Mouse (Mus musculus) kidney, adult 9 months (tissue): ENCODE measurements at regions not wholly inside any gene's neighbourhood (a gene's known extent, or its start where the extent isn't known, plus 50 kb on each side); places are given as distances from the start of the nearest gene placed in this dataset.

Experiments
- DNase-seq: peaks from one replicate; pipeline ENCODE4 v3.0.0; 2022

DNA sequence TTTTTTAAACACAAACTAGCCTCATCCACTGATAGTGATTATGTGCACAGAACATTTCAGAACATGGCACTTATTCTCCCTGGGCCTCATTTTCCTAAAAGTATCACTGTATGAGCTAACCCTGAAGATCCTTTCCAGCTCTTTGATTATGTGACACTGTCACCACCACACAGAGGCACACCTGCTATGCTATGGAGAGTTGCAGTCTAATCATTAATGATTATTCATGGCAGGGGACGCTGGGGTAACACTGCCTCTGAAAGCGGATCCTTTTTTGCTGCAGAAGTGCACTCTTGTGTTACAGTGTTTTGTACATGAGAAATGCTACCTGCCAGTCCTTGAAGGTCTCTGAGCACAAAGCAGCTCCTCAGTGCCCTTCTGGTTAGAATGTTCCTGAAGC lies 615.3 kb upstream of the Fbxo33 start:
- DNase-seq: no peak

DNA sequence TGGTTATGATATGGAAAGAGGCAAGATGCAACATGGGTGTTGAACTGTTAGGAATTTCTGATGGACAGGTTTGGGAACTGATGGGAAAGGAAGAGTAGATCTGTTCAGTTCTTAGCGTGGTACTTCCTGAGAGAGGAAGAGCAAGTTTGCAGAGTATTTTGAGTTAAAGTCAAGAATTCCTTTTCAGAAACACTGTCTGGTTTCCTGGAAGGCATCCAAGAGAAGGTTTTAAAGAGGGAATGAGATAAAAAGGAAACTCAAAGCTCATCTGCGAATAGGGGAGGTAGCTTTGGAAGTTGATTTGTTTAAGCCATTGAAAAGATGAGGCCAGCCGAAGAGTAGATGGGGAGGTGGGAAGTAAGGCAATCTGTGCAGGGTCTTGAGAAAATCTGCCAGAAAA lies 603.4 kb upstream of the Fbxo33 start:
- no peak for DNase-seq

- DNase-seq: no peak
Measured at GRCm38 (mm10) chr12:59822435-59822834, 602.9 kb upstream of the Fbxo33 start.

DNA sequence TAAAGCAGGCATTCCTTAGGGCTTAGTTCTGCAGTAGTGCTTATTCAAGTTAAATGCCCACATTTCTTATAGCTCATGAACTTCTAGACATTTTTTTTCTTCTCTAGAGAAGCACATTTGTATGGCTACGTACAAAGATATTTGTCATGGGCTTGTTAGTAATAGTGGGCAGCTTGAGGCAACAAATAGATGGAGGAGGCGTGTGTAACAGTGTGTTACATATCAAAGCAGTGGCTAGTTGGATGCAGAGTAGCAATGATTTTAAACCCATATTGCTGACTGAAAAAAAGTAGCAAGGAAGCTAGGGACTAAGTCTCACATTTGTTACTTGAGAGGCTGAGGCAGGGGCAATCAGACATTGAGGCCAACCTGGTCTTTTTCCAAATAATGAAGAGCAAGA lies 602.2 kb upstream of the Fbxo33 start:
- DNase-seq: no peak

GRCm38 (mm10) chr12:59815965-59816364 lies 596.4 kb upstream of the Fbxo33 start:
- no peak for DNase-seq

DNA sequence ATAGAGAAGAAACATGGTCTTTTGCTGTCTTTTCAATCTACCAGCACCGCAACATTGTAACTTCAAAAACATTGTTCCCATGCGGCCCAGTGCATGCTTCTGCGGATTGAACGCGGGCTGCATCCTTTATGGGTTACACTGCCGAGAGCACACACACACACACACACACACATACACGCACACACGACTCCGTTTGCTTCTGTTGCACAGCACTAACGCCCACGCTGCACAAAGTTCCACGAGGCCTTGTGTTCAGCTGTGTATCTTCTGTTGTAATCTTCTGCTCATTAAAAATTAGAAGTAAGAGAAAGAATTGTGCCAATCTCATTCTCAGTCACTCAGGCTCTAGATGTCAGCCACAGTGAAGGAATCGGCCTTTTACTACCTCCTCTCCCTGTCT lies 594.8 kb upstream of the Fbxo33 start:
- DNase-seq: no peak

DNA sequence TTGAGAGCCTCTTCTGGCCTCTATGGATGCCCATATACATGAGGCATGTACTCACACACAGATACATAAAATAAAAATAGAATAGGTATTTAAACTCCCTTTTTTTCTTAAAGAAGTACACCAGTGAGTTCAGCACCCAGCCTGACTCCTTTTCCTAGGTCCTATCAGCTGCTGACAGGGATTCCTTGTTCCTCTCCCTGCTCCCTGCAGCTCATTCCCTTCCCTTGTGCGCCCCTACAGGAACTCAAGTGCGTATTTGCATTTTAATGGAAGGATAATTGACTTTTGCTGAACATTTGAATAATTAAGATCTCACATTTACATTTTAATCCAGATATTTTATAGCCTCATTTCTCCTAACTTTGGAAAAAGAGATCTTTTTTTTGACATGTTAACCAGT lies 589.7 kb upstream of the Fbxo33 start:
- DNase-seq: no peak

- no peak for DNase-seq
Measured at GRCm38 (mm10) chr12:59798051-59798450, 578.5 kb upstream of the Fbxo33 start.

DNA sequence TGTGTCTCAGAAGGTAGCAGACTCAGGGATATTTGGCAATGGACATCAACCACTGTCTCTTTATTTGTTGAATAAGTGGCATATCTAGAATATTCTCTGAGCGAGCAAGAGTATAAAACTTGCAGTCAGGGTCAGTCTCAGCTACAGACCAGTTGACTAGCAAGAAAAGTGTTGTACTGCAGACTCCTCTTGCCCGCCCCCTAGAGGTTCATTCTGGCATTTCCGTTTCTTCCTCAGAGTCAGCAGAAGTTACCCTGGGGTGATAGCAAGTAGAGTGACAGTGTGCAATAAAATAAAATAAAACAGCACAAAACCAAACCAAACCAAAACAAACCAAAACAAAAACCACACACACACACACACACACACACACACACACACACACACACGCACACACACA lies 571.9 kb upstream of the Fbxo33 start:
- DNase-seq: peak; percentile 29

DNA sequence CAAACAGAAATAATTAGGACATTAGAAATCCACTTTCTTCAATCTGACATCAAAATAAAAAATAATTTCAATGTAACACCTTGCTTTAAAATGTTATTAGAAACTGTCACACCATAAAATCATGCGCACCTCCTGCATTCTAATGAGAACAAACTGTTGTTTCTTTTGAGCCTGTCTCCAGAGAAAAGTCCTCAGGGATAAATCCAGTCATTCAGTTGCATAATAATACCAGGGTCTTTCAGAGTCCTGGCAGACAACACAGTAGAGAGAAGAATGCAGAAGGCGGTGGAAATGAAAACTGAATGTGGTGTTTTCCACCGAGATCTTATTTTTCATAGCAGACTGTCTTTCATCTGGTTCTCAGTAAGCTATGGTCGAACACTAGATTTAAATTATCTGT lies 567.3 kb upstream of the Fbxo33 start:
- DNase-seq: no peak

DNA sequence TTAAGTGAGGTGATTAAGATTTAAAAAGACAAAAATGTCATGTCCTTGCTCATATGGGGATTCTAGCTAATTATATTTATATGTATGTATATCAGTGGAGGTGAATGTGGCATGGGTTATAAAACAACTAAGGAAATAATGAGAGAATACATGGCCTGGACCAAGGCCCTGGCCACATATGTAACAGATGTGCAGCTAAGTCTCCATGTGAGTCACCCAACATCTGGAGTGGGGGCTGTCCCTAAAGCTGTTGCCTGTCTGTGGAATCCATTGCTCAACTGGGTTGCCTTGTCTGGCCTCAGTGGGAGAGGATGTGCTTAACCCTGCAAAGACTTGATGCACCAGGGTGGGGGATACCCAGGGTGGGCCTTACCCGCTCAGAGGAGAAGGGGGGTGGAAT lies 551.5 kb upstream of the Fbxo33 start:
- DNase-seq: no peak

- DNase-seq: no peak
Measured at GRCm38 (mm10) chr12:59762260-59762659, 542.7 kb upstream of the Fbxo33 start.

DNA sequence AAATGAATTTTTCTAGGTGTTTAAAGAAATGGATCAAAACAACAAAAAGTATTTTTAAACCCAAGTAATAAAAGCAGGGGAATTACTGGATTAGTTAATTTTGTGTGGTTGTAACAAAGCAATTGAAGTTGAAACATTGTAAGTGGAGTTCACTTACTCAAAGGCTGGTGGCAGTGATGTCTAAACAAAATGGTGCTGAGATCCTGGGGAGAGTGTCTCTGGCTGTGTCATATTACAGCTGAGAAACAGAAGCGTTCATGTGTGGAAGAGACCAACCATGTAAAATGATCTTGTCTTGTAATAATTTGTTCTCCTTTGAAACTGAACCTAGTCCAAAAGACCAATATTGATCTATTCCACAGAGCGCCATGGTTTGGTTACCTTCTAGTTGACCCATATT lies 525.2 kb upstream of the Fbxo33 start:
- no peak for DNase-seq

DNA sequence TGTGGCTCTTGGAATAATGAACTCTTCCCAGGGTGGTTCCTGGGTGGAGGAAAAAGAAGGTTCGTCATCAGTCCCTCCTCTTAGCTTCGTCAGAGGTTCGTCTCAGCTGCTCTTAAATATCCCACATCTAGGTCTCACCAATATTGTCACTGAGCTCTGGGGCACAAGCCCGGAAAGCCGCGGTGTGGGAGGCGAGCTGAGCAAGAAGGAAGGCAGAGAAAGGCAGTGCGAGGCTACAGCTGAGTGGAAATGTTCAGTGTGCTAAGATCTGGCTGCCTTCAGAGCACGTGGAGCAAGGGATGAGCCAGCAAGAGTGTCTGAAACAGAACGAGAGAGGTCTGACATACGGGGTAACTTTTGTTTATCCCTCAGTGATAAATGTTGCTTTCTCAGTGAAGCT lies 523.7 kb upstream of the Fbxo33 start:
- no peak for DNase-seq

- DNase-seq: no peak
Measured at GRCm38 (mm10) chr12:59724951-59725350, 505.4 kb upstream of the Fbxo33 start.

- peak; percentile 6 for DNase-seq
Measured at GRCm38 (mm10) chr12:59722471-59723182, 503.1 kb upstream of the Fbxo33 start.

- no peak for DNase-seq
Measured at GRCm38 (mm10) chr12:59713216-59713615, 493.7 kb upstream of the Fbxo33 start.

- no peak for DNase-seq
Measured at GRCm38 (mm10) chr12:59683235-59683634, 463.7 kb upstream of the Fbxo33 start.

DNA sequence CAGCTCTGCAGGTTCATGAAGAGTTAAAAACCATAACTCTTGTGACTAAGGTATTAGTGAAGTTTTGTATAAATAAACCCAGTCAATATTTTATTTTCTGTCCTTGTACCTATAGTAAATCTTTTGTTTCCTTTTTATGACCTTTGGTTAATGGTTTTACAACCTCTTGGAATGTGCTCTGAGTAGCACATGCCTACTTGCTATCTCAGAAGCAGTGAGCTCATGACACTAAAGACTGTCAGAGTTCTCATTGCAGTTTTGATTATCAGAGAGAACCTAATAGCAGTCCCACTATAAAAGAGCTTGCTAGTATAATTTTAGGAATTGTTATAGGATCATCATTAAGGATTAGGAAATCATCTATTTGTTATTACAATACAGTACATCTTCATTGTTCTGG lies 443.6 kb upstream of the Fbxo33 start:
- no peak for DNase-seq

DNA sequence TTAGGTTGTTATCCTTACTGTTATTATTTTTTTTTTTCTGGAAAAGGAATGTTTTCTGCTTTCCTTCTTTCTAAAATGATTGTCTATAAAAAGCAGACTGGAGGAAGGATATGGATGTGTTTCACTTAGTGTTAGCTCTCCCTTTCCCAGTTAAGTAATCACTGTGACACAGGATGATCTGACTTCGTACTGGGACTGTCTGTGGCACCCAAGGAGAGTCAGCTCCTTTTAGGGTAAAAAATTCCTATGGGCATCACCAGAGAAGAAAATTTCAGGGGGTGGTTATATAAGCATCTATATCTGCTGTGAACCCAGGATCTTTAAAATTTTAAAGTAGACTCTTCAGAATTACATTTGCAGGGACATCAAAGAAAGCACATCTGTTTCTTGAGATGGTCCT lies 411.2 kb upstream of the Fbxo33 start:
- no peak for DNase-seq

DNA sequence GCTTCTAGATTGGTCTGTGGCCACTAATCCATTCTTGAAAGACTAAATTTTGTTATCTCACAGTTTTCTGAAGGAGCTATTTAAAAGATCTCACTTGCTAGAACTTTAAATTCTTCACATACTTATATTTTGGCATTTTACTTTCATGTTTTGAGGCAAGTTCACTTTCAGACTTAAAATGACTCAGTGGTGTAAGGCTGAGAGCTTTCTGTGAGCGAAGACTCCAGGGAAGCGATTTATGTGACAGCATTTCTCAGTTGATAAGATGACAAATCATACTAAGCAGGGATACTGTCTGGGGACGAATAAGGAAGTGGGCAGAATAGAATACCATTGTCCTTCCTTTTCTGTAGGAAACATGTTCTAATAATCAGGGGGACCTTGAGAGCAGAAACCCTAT lies 403.6 kb upstream of the Fbxo33 start:
- DNase-seq: no peak

DNA sequence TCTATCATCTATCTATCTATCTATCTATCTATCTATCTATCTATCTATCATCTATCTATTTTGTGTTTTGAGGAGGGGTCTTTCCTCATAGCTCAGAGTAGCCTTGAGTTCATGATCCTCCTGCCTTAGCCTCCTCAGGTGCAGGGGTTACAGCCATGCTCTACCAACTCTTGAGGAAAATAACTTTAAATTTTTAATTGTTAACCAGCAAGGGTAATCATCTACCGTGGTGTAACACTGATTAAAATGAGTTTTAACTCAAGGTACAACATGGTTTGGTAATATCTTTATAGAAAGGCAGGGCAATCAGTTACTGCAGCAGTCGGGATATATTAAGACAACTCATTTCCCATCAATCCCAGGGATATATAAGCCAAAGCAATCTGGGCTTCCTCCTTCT lies 401.6 kb upstream of the Fbxo33 start:
- peak; percentile 66 for DNase-seq

- no peak for DNase-seq
Measured at GRCm38 (mm10) chr12:59620340-59620739, 400.8 kb upstream of the Fbxo33 start.

DNA sequence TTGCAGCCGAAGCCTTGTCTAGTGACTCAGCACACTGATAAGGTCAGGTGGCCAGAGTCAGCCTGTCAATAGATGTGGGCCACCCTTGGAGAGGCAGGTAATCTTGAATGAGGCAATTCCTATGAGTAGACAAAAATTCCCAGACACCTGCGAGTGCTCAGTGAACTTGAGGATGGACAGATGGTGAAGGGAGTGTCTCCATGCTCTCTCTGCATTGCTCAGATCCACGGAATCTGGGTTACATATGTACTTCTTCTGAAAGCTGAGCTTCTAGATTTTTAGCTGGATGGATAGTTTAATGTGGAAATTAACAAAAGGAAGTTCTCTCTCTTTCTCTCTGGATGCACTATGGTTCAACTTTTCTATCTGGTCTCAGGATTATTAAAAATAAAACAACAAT lies 396.6 kb upstream of the Fbxo33 start:
- no peak for DNase-seq

DNA sequence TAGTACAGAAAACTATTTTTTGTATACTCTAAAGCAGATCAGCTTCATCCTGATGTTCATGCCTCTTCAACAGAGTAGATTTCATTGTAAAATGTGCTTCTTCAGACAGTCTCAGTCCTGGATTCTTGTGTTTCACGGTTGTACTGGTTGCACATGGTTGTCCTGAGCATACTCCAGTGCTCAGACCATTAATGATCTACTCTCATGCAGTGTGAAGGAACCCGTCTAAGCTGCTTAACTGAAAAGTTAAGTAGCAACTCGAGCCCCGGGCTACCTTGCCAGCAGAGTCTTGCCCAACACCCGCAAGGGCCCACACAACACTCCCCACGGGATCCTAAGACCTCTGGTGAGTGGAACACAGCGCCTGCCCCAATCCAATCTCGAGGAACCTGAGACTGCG lies 380.3 kb upstream of the Fbxo33 start:
- DNase-seq: peak; percentile 62

DNA sequence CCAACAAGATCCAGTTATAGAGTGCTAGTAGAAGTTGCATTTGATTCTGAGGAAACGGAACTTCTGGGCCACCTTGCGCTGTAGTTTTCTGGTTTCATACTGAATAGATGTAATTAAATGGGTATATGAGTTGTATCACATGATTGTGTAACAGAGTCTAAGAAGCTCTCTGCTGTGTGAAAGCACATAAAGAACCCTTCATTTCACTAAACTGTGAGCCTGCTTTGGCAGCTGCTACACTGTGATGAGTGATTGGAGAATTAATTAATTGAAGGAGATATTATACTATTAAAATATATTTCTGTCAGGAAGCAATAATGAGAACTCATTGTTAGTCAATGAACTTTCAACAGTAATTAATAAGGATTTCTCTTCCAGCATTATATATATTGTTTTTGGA lies 369.8 kb upstream of the Fbxo33 start:
- no peak for DNase-seq
